Mouse (Mus musculus): ENCODE data around the gene Mprip.

GRCm38 (mm10) chr11:59759178-59759577, 98.1 kb downstream of the Mprip start:
- TF ChIP-seq CTCF (IDR thresholded peaks at IDR 0.05; ENCODE audit: extremely low read depth, insufficient read depth, low read length) = no peak
- no peak for TF ChIP-seq POLR2A (IDR thresholded peaks at IDR 0.05; ENCODE audit: extremely low read depth, insufficient read depth, low read length)
